Mouse (Mus musculus) lung, embryonic 16.5 days (tissue): ENCODE measurements around the gene Atf7. TPM values are rescaled to one million over a fixed set of nuclear protein-coding genes. Genes with fewer than 3 reads are reported as not detected.
A peak's percentile ranks its signal among the peaks of the same experiment; 100 is the strongest.

ENCODE experiments used
- ATAC-seq: fragments of 200-750 bp; cut with Nextera tagmentation; 2 replicates; pipeline ENCODE4 v1.8.0; 2017; ENCODE audit warnings: low read depth, mild to moderate bottlenecking, moderate library complexity
- H3K27ac ChIP-seq: fragments of 300-500 bp; sonication (generic); 2 replicates; pipeline ENCODE4 v1.5.1; 2014; ENCODE audit warnings: mild to moderate bottlenecking, control low read depth, low read length
- H3K27me3 ChIP-seq: fragments of 300-500 bp; sonication (generic); 2 replicates; pipeline ENCODE4 v1.6.1; 2014; ENCODE audit warnings: low read depth, low read length, mixed read lengths; ENCODE audit not compliant: control insufficient read depth, insufficient read depth
- H3K36me3 ChIP-seq: fragments of 300-500 bp; sonication (generic); 2 replicates; pipeline ENCODE4 v1.6.1; 2014; ENCODE audit warnings: low read length; ENCODE audit not compliant: control insufficient read depth, insufficient read depth
- H3K4me1 ChIP-seq: fragments of 300-500 bp; sonication (generic); replicated peaks from 2 replicates; pipeline ENCODE4 v1.6.1; 2014; ENCODE audit warnings: low read length, mixed read lengths; ENCODE audit not compliant: control insufficient read depth, insufficient read depth
- H3K4me2 ChIP-seq: fragments of 300-500 bp; sonication (generic); 2 replicates; pipeline ENCODE4 v1.6.1; 2014; ENCODE audit warnings: low read depth, low read length, control low read depth
- H3K4me3 ChIP-seq: fragments of 300-500 bp; sonication (generic); 2 replicates; pipeline ENCODE4 v1.5.1; 2014; ENCODE audit warnings: mild to moderate bottlenecking, low read length, control low read depth
- H3K9ac ChIP-seq: fragments of 300-500 bp; sonication (generic); 2 replicates; pipeline ENCODE4 v1.6.1; 2014; ENCODE audit warnings: low read length, control low read depth
- H3K9me3 ChIP-seq: fragments of 300-500 bp; sonication (generic); 2 replicates; pipeline ENCODE4 v1.6.1; 2016; ENCODE audit warnings: low read length; ENCODE audit not compliant: control insufficient read depth
- WGBS: fragments of 180-500 bp; shearing (Covaris S2); extraction: QIAGEN DNeasy Blood & Tissue Kit; methylation state at CpG from one replicate; pipeline ENCODE4 v1.1.7; 2014; 5-methylcytosine and 5-hydroxymethylcytosine counted together
- polyA plus RNA-seq: library from polyadenylated mRNA; unstranded; fragments of >200 nt; fragmentation: Nextera tagmentation; extraction: Ambion mirVana; gene quantifications from 2 replicates; pipeline ENCODE4 v1.2.1, GENCODE M21; 2015

The Atf7 gene
- polyA plus RNA-seq, 1 experiment from 2014 or later = 50.0 TPM

- Histone ChIP-seq H3K4me3 (peak overlapping the region; percentile 65), H3K36me3 (no peaks in the 10 kb centered on the region), H3K4me2 (peak overlapping the region; percentile 94), H3K27ac (peak overlapping the region; percentile 72), H3K9me3 (no peaks in the 10 kb centered on the region), H3K4me1 (peaks cover 20% of the 10 kb centered on the region), H3K9ac (peak overlapping the region; percentile 52), H3K27me3 (no peaks in the 10 kb centered on the region)
- peak; percentile 66 for ATAC-seq
- 6% methylated on average over 9 of the region's 9 CpGs for WGBS
Measured at GRCm38 (mm10) chr15:102510110-102510509, 115.2 kb downstream of the Atf7 start.

GRCm38 (mm10) chr15:102508336-102508735 lies 116.9 kb downstream of the Atf7 start:
- H3K9me3 ChIP-seq = no peaks in the 10 kb centered on the region
- peaks cover 3% of the 10 kb centered on the region; the same call in 1 of the 2 replicates for H3K36me3 ChIP-seq
- no peaks in the 10 kb centered on the region for H3K27me3 ChIP-seq
- H3K4me2 ChIP-seq = no peak overlapping the region
- no peak overlapping the region for H3K9ac ChIP-seq
- H3K4me3 ChIP-seq = no peak overlapping the region
- no peak overlapping the region for H3K27ac ChIP-seq
- no peak for ATAC-seq
- 72% methylated on average over 3 of the region's 3 CpGs for WGBS
- H3K4me1 ChIP-seq = peaks cover 20% of the 10 kb centered on the region

GRCm38 (mm10) chr15:102507561-102507960 lies 117.7 kb downstream of the Atf7 start:
- Histone ChIP-seq H3K36me3 (peaks cover 10% of the 10 kb centered on the region; the same call in 1 of the 2 replicates), H3K4me1 (peaks cover 20% of the 10 kb centered on the region), H3K4me2 (no peak overlapping the region), H3K27ac (no peak overlapping the region), H3K9me3 (no peaks in the 10 kb centered on the region), H3K4me3 (no peak overlapping the region), H3K27me3 (no peaks in the 10 kb centered on the region), H3K9ac (no peak overlapping the region)
- ATAC-seq = no peak

- peaks cover 17% of the 10 kb centered on the region for H3K4me1 ChIP-seq
- no peak overlapping the region for H3K27ac ChIP-seq
- no peaks in the 10 kb centered on the region for H3K27me3 ChIP-seq
- H3K36me3 ChIP-seq = peaks cover 17% of the 10 kb centered on the region
- no peaks in the 10 kb centered on the region for H3K9me3 ChIP-seq
- no peak overlapping the region for H3K9ac ChIP-seq
- no peak overlapping the region for H3K4me3 ChIP-seq
- no peak overlapping the region for H3K4me2 ChIP-seq
- 77% methylated on average over 1 of the region's 1 CpGs for WGBS
- no peak for ATAC-seq
Measured at GRCm38 (mm10) chr15:102506864-102507263, 118.4 kb downstream of the Atf7 start.

GRCm38 (mm10) chr15:102506464-102506830 lies 118.8 kb downstream of the Atf7 start:
- Histone ChIP-seq H3K27ac (no peak overlapping the region), H3K9ac (no peak overlapping the region)
- ATAC-seq = no peak

GRCm38 (mm10) chr15:102505770-102506463 lies 119.3 kb downstream of the Atf7 start:
- Histone ChIP-seq H3K9me3 (no peaks in the 10 kb centered on the region), H3K27ac (no peak overlapping the region), H3K36me3 (peaks cover 25% of the 10 kb centered on the region), H3K9ac (no peak overlapping the region), H3K27me3 (no peaks in the 10 kb centered on the region), H3K4me1 (peaks cover 10% of the 10 kb centered on the region), H3K4me3 (no peak overlapping the region), H3K4me2 (no peak overlapping the region)
- ATAC-seq = no peak
- 60% methylated on average over 9 of the region's 9 CpGs for WGBS

More at GRCm38 (mm10) chr15:102506464-102506830, 118.8 kb downstream of the Atf7 start:
- peaks cover 20% of the 10 kb centered on the region for H3K36me3 ChIP-seq
- H3K27me3 ChIP-seq = no peaks in the 10 kb centered on the region
- H3K4me1 ChIP-seq = peaks cover 16% of the 10 kb centered on the region
- no peak overlapping the region for H3K4me3 ChIP-seq
- 13% methylated on average over 2 of the region's 2 CpGs for WGBS
- no peak overlapping the region for H3K4me2 ChIP-seq
- H3K9me3 ChIP-seq = no peaks in the 10 kb centered on the region

- H3K36me3 ChIP-seq = peaks cover 32% of the 10 kb centered on the region
Measured at GRCm38 (mm10) chr15:102505073-102505769, 120.0 kb downstream of the Atf7 start.

GRCm38 (mm10) chr15:102503924-102504782 lies 121.1 kb downstream of the Atf7 start:
- Histone ChIP-seq H3K27ac (no peak overlapping the region), H3K4me3 (no peak overlapping the region), H3K9me3 (no peaks in the 10 kb centered on the region), H3K36me3 (peaks cover 43% of the 10 kb centered on the region), H3K4me1 (peaks cover 3% of the 10 kb centered on the region; the same call in 1 of the 2 replicates), H3K27me3 (no peaks in the 10 kb centered on the region), H3K9ac (no peak overlapping the region), H3K4me2 (no peak overlapping the region)
- no peak for ATAC-seq
- WGBS = 83% methylated on average over 9 of the region's 9 CpGs

More at GRCm38 (mm10) chr15:102505073-102505769, 120.0 kb downstream of the Atf7 start:
- Histone ChIP-seq H3K27ac (no peak overlapping the region), H3K9me3 (no peaks in the 10 kb centered on the region), H3K4me2 (no peak overlapping the region), H3K4me3 (no peak overlapping the region), H3K4me1 (peaks cover 8% of the 10 kb centered on the region), H3K27me3 (no peaks in the 10 kb centered on the region), H3K9ac (no peak overlapping the region)
- ATAC-seq = no peak
- WGBS = 62% methylated on average over 12 of the region's 12 CpGs

- WGBS = 88% methylated on average over 1 of the region's 1 CpGs
- Histone ChIP-seq H3K36me3 (peaks cover 46% of the 10 kb centered on the region), H3K9me3 (no peaks in the 10 kb centered on the region), H3K27me3 (no peaks in the 10 kb centered on the region), H3K27ac (no peak within 1 kb of the TSS), H3K4me3 (no peak within 1 kb of the TSS), H3K9ac (no peak within 1 kb of the TSS), H3K4me1 (peaks cover 3% of the 10 kb centered on the region; the same call in 1 of the 2 replicates), H3K4me2 (no peak within 1 kb of the TSS)
- ATAC-seq = no peak
Measured at GRCm38 (mm10) chr15:102503447-102503846, 121.8 kb downstream of the Atf7 start, which contains the start of gene Gm10337. Gene Gm10337, plus strand, starts transcription at chr15:102503722.
